Mouse (Mus musculus) cerebellum, adult (tissue): ENCODE measurements around the gene Slc31a2.
A peak's percentile ranks its signal among the peaks of the same experiment; 100 is the strongest.
"Not testable (repeated sequence)": the region's sequence is repeated elsewhere in the genome, so short reads cannot be mapped to it uniquely, and the experiment has no call there.

Experiments
- ATAC-seq: cut with Nextera tagmentation; 2 replicates; pipeline ENCODE4 v1.9.2; 2017; ENCODE audit warnings: mild to moderate bottlenecking, moderate library complexity, mixed read lengths; ENCODE audit not compliant: insufficient number of reproducible peaks, low FRiP score, low TSS enrichment

Slc31a2 gene

GRCm38 (mm10) chr4:62262276-62262675 is at the start of gene Slc31a2:
Slc31a2 (plus strand) TSS chr4:62262562.
- no peak for ATAC-seq

- ATAC-seq: no peak
Observed at GRCm38 (mm10) chr4:62213490-62213889, 48.9 kb upstream of the Slc31a2 start.

- peak; percentile 28; the same call in 1 of the 2 replicates for ATAC-seq
Observed at GRCm38 (mm10) chr4:62228391-62228790, 34.0 kb upstream of the Slc31a2 start.

GRCm38 (mm10) chr4:62229448-62229847 is 32.9 kb upstream of the Slc31a2 start:
- no peak for ATAC-seq

DNA sequence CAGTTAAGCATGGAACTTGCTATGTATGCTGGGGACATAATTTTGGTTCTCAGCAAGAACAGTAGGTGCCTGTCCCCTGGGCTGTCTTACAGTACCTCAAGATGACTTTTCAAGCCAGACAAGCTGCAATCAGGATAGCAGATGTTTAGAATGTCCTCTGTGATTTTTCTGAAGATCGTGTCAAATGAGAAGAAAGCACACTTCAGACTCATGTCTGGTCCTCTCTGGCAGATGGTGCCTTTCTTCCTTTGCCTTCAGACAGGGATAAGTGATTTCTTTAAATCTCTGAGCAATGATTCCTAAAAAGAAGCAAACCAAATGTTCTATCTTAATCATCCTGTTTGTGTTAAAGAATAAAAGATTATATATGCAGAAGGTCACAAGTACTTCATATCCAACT is 32.2 kb upstream of the Slc31a2 start:
- ATAC-seq: no peak

GRCm38 (mm10) chr4:62230769-62231168 is 31.6 kb upstream of the Slc31a2 start, which contains the start of gene Zfp37:
Zfp37 (minus strand) TSS chr4:62231047.
- ATAC-seq: no peak

- no peak for ATAC-seq
Observed at GRCm38 (mm10) chr4:62240586-62240985, 21.8 kb upstream of the Slc31a2 start.

DNA sequence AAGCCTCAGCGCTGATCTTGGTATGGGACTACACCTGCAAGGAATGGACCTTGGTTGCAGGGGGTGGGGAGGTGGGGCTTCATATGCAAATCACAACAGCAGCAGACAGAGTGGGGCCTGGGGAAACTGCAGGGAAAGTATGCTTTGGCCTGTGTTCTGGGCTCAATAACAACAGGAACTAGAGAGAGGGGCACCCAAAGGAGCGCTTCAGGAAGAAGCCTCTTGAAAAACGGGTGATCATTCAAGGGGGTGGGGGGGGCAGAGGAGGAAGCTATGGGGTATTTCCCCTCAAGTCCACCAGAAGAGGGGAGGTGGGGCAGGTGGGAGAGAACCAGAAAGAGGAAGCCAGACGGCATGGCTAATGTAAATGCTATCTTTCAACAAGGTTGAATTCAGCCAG is 14.0 kb upstream of the Slc31a2 start:
- ATAC-seq: no peak

- no peak for ATAC-seq
Observed at GRCm38 (mm10) chr4:62250896-62251544, 11.3 kb upstream of the Slc31a2 start.

DNA sequence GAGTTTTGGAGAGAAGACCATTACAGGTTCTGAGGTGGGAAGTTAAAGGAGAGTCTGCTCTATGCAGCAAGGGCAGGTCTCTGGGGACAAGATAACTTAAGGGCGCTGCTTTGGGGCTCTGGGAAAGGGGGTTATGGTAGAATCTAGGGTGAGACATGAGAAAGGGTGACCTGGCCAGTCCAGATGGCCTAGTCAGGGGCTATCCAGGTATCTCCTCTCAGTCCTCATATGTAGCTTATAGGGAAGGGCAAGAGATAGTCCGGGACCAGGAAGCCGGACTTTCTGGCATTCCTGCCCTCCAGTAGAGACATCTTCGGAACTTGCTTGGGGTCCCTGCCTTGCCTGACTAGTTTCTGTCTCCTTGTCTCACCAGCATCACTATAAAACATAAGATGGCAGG is 10.6 kb upstream of the Slc31a2 start:
- no peak for ATAC-seq

DNA sequence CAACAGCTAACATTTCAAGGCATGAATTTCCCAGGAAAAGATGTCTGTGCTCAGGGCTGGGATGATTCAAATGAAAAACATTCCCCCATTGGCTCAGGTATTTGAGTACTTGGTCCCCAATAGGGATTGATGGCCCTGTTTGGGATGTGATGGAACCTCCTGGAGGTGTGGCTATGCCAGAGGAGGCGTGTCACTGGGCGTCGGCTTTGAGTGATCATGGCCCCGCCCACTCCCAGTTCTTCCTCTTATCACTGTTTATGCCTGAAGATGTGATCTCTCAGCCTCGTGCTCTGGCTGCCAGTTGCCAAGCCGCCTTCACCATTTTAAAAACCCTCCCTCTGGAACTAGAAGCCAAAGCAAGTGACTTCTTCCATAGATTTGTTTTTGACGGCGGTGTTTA is 7.8 kb upstream of the Slc31a2 start:
- no peak for ATAC-seq

DNA sequence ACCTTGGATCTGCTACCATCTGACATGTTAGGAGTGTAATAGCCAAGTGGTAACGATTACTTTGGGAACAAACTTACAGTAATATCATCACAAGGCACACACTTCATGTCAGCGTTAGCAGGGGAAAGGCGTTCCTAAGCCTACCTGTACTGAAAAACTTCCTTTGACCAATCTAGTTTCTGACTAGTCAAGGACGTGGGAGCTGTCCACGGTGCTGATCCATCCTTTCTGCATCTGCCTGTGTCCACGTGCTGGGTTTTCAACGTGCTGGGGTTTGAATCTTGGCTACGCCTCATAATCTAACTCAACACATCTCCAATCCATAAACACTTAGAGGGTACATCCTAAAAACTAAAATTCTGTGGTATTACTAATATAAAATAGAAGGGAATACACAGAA is 5.4 kb upstream of the Slc31a2 start:
- no peak for ATAC-seq

DNA sequence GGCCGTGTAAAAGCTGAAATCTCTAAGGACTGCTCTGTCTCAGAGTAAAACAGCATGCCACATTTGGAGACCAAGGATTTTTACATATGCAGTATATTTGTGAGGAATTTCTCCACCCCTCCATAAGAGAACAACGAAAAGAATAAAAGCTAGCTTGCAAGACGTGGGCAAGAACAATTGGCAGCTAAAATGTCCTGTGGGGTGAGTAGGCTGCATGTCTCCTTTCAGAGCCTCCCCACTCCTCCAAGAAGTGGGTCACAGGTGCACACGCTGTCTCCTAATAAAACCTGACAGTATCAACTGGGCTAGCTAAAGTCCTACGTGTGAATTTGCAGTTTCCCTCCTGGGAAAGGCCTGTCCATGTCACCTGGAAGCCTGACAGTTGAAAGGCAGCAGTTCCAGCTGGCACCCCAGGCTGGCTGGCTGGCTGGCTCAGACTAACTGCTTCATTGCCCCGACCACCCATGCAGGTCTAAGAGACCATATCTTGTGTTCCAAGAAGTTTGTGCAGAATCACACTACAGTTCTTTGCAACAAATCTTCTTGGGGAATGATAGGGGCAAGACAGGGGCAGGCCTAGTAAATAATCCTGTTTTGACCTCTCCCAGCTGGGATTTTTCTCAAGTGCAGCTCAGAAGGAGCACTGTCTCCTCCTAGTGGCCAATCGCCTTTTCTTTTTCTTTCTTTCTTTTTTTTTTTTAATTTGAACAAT is 927 bp downstream of the Slc31a2 start:
- peak; percentile 40 for ATAC-seq

GRCm38 (mm10) chr4:62265154-62265836 is 2.9 kb downstream of the Slc31a2 start:
- ATAC-seq: no peak

DNA sequence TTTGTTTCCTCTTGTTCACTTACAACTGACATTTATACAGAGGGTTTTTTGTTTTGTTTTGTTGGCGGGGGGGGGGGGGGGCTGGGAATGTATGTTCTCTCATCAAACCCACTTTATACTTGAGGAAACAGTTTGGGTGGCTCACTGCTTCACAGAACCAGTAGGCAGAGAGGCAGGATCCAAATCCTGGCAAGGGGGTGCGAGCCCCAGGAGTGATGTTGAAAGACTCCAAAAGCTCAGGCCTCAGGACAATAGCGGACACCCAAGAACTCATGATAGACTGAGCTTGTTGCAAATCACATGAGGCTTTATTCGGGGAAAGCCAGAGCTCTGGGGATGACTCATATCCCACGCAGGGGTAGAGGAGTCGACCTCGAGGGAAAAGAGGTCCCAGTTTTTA is 3.7 kb downstream of the Slc31a2 start:
- not testable (repeated sequence) for ATAC-seq

DNA sequence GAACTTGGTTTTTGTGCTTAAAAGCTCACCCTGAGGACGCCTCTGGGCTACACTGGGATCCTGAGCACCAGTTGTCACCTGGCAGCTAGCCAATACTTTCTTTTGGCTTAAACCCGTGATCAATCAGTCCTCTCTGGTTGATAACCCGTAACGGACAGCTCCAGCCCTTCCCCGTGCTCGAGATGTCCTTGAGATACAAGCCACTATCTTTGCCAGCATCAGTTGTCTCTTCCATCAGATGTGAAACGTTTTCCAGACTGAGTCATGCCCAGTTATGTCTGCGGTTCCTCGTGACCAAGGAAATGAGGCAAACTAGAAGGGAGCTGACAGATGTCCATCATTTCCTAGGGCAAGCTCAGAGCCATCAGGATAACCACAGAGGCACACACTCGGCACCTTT is 4.7 kb downstream of the Slc31a2 start:
- ATAC-seq: no peak

GRCm38 (mm10) chr4:62272696-62273095 is 10.3 kb downstream of the Slc31a2 start:
- no peak for ATAC-seq

- ATAC-seq: no peak
Observed at GRCm38 (mm10) chr4:62273916-62274315, 11.6 kb downstream of the Slc31a2 start.

- no peak for ATAC-seq
Observed at GRCm38 (mm10) chr4:62274841-62275536, 12.6 kb downstream of the Slc31a2 start.

DNA sequence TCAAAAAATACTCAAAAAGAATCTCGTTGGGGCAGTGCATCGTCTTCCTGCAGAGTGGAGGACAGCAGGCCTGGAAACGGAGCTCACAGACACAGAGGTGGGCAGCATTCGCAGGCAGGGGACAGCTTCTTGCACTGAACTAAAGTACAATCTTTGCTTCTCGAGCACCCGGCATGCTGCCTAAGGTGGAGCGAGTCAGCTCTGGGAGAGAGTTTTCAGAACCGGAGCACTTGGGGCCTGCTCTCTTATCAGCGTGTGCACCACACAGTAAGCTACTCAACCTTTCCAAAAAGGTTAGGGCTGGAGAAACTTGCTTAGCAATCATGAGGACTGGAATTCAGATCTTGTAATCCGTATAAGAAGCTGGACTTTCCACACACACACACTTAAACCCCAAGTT is 14.3 kb downstream of the Slc31a2 start:
- ATAC-seq: no peak

DNA sequence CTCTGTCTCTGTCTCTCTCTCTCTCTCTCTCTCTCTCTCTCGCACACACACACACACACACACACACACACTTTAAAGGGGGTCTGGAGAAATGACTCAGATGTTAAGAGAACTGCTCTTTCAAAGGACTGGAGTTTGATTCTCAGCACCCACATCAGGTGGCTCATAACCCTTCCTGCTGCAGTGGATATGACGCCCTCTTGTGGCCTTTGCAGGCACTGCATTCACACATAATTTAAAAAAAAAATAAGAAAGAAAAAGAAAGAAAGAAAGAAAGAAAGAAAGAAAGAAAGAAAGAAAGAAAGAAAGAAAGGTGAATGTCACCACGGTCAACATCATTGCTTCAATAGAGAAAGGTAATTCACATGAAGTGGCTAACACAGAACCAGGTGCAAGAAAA is 14.9 kb downstream of the Slc31a2 start:
- no peak for ATAC-seq
